Mouse (Mus musculus): ENCODE measurements around the gene Bcl7b.

DNA sequence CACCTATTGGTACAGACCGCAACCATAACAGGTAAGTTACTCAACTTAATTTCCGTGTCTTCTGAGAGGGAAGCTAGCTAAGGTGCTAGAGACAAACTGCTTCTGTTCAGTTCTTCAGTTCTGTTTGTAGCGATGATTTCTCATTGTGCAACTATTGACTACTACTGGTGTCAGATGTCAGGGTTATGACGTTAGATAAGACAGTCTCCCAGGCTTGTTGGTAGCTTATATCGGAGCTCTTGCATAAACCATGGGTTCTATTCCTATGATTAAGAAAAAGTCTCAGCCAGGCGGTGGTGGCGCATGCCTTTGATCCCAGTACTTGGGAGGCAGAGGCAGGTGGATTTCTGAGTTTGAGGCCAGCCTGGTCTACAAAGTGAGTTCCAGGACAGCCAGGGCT, 54.0 kb downstream of the Bcl7b start:
- TF ChIP-seq CTCF (IDR thresholded peaks at IDR 0.05; ENCODE audit: insufficient read depth, low read length), result no peak
- TF ChIP-seq POLR2A (IDR thresholded peaks at IDR 0.05; ENCODE audit: borderline replicate concordance, extremely low read depth, low read depth, low read length), result no peak

Measured in lung, adult 2 months (tissue).